Mouse (Mus musculus): ENCODE data around the gene Tcf15.

- TF ChIP-seq CTCF (IDR thresholded peaks at IDR 0.05; ENCODE audit: low read depth): no peak
- TF ChIP-seq EP300 (IDR thresholded peaks at IDR 0.05; ENCODE audit: low read depth): no peak
Measured at GRCm38 (mm10) chr2:152148675-152149074, 5.3 kb downstream of the Tcf15 start.
